Mouse (Mus musculus) thymus, adult 18-20 months (tissue): Measurements from ENCODE around the gene Alox5ap.

Experiments
- DNase-seq, 2 experiments: peaks; one replicate each; pipeline ENCODE4 v3.0.0; 2022; ENCODE audit warnings: mixed read lengths in 2 of 2

Alox5ap gene

DNA sequence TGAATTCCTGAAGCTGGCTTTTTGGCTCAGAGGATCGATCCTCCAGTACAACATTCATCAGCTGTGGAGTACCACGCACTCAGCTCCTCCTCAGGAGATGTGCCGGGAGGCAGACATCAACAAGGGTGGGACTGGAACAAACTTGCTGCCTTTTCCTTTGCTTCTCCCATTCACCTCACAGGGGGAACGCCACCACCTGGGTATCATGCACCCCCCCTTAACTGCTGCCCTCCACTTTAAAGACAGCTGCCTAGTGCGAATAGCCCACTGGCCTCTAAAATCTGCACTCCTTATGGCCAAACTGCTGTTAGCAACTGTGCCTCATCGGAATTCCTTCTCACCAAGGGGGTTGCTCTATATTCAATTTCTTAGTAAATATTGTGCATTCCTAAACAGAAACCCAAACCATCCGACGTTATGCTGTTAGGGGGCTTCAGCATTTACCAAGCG lies 55.3 kb downstream of the Alox5ap start:
- DNase-seq: no peak

DNA sequence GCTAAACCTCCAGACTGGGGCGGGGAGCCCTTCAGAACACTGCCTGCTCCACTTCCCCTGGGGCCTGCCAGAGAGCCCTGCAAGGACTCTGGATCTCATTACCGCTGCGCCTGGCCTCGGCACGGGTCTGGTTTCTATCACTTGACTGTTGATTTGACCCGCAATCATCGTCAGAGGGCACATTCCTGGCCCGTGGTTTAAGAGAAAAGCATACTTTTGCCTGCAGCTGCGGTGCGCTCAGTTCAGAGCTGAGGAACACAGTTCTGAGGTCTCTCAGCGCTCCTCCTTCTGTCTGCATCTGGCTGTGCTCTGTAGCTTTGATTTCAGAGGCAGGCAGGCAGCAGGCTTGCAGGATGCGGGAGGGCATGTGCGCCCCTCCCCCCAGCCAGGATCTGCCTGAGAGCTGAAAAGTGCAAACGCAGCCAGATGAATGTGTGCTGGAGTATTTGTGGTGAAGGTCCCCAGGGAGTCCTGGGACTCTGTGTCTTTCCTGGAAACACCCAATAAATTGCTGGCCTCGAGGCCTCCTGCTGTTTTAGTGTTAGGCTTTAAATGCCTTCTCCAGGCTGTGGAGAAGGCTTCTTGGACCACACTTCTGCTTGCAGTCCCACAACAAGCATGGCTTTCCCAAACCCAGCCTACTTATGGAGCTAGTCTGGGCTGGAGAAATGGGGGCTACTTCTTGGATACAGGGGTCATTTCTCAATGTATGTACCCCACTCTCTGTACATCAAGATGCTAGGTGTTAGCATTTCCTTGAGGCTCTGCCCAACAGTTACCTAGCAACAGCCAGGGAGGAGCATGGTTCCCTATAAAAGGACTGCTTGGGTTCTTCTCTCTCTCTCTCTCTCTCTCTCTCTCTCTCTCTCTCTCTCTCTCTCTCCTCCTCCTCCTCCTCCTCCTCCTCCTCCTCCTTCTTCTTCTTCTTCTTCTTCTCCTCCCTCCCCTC lies 56.2 kb downstream of the Alox5ap start:
- DNase-seq: peak; percentile 84 to 89

GRCm38 (mm10) chr5:149321909-149322841 lies 57.6 kb downstream of the Alox5ap start:
- no peak for DNase-seq

- no peak for DNase-seq
These were observed 58.5 kb downstream of the Alox5ap start for GRCm38 (mm10) chr5:149322938-149323553.

DNA sequence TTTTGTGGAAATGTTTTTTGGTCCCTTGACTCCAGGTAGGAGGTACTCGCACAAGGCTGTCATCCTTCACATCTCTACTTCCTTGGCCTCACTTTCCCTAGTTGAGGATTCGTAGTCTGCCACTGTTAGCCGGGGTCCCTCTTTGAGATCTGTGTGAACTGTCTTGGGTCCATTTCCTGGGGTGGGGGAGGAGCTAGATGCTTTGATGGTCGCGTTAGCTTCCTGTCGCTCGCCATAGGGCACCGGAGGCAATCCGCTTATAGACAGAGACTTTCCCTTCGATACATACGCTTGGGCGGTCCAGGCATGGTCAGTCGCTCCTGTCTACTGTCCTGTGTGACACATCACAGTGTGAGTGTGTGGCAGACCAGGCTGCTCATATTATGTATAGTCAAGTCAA lies 60.2 kb downstream of the Alox5ap start:
- DNase-seq: peak in 1 of 2 experiments; percentile 59

DNA sequence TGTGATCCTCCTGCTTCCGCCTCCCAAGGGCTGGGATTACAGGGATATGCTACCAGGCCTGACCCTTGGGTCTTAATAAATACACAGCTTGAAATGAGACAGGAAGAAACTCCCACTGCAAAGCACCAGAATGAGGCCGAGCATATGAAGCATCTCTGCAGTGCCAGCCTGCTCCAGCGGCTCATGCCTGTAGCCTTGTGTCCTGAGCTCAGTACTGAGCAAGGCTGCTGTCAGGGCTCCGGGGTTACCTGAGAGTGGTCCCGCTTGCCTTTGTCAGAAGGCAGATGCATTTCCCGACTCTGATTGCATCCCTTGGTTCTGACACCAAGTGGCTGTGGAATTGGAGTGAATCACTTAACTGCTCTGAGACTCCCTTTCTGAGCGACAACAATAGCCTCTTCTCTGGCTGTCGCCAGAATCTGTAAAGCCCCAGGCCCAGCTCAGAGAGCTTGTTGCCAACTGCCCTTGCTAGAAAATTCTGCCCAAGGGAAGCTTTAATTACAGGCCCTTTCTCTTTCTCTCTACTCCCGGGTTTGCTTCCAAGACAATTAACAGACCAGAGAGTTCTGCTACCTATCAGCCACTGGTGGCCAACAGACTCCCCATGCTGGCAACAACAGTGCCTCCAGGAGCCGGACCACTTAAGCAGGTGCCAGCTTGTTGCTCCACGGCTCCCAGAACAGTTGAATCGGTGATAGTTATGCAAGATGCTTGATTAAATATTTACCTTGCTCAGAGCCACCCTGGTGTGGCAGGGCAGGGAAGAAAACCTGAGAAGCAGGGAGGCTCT lies 64.7 kb downstream of the Alox5ap start:
- DNase-seq: no peak

- no peak for DNase-seq
These were observed 66.0 kb downstream of the Alox5ap start for GRCm38 (mm10) chr5:149330601-149331000.

GRCm38 (mm10) chr5:149331407-149332143 lies 67.0 kb downstream of the Alox5ap start:
- DNase-seq: no peak

- DNase-seq: no peak
These were observed 68.2 kb downstream of the Alox5ap start for GRCm38 (mm10) chr5:149332787-149333186.

DNA sequence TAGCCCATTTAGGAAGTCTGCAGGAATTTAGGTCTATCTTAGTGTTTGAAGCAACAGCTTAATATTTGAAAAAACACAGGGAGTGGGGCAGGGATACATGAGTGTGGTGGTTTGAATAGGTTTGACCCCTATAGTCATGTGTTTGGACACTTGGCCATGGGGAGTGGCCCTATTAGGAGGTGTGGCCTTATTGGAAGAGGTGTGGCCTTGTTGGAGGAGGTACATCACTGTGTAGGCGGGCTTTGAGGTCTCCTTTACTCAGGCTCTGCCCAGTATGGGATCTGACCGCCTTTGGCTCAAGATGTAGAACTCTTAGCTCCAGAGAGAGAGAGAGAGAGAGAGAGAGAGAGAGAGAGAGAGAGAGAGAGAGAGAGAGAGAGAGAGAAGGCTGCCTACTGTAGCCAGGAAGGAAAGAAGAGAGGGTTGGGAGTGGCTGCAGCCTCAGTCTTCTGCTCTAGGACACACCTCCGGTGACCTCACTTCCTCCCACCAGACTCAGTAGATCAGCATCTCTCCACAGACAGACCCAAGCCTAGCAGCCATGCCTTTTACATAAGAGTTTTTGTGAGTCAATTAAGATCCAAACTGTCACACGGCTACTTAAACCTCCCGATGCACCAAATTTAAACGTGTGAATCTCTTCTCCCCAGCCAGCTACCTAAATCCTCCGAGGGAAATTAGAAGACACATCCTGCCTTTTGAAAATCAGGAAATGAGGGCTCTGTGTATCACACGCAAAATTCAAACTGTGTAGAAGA lies 69.6 kb downstream of the Alox5ap start:
- peak in 1 of 2 experiments; percentile 44 for DNase-seq

DNA sequence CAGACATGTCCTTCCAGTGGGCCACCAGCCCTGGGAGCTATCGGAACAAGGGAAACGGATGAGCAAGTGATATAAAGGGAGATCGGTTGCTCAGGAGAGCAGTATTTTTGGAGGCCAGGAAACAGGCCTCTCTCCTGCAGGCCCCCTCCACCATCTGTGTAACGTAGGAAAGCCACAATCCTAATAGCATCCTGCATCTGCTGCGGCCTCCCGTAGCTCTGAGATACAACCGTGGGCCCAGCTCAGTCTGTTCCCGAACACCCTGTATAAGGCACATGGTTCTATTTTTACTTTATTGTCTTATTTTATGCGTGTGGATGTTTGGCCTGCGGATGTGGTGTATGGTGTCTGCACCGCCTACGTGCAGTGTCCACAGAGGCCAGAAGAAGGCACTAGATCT lies 70.4 kb downstream of the Alox5ap start:
- DNase-seq: peak in 1 of 2 experiments; percentile 24

GRCm38 (mm10) chr5:149335563-149336238 lies 71.1 kb downstream of the Alox5ap start:
- DNase-seq: peak; percentile 61 to 76

GRCm38 (mm10) chr5:149337148-149337547 lies 72.6 kb downstream of the Alox5ap start:
- DNase-seq: no peak
